Mouse (Mus musculus): ENCODE results near the gene Vamp2.

- TF ChIP-seq CTCF (IDR thresholded peaks at IDR 0.05; ENCODE audit: low read depth) (no peak), EP300 (IDR thresholded peaks at IDR 0.05; ENCODE audit: low read depth) (no peak)
Measured at GRCm38 (mm10) chr11:69098039-69098761, 9.9 kb downstream of the Vamp2 start.
